Mouse (Mus musculus): ENCODE measurements around the gene Mical3. TPM values are rescaled to one million over a fixed set of nuclear protein-coding genes. Genes with fewer than 3 reads are reported as not detected.

Mical3 gene
- polyA plus RNA-seq, 1 experiment from 2014 or later, result 13.1 TPM

- H3K9me3 ChIP-seq (replicated peaks), result no peaks in the 10 kb centered on the region
- H3K27ac ChIP-seq, result 0 out of 2 replicates have a peak overlapping the region, but pooled peaks have one; percentile 62
- H3K4me3 ChIP-seq (replicated peaks), result no peak overlapping the region
- peaks cover 42% of the 10 kb centered on the region for H3K4me1 ChIP-seq
- no peak overlapping the region for H3K9ac ChIP-seq
- no peaks in the 10 kb centered on the region for H3K27me3 ChIP-seq
- 43% methylated on average over 4 of the region's 4 CpGs for WGBS
- H3K4me2 ChIP-seq, result no peak overlapping the region
- no peaks in the 10 kb centered on the region for H3K36me3 ChIP-seq
- peak; percentile 77 for ATAC-seq (replicated peaks; ENCODE audit: low FRiP score)
Measured at GRCm38 (mm10) chr6:121144066-121144465, 13.3 kb upstream of the Mical3 start.

GRCm38 (mm10) chr6:121143439-121143838 lies 12.6 kb upstream of the Mical3 start:
- 70% methylated on average over 8 of the region's 8 CpGs for WGBS
- H3K9me3 ChIP-seq (replicated peaks), result no peaks in the 10 kb centered on the region
- no peak overlapping the region for H3K27ac ChIP-seq
- no peaks in the 10 kb centered on the region for H3K36me3 ChIP-seq
- peaks cover 42% of the 10 kb centered on the region for H3K4me1 ChIP-seq
- no peaks in the 10 kb centered on the region for H3K27me3 ChIP-seq
- ATAC-seq (replicated peaks; ENCODE audit: low FRiP score), result no peak
- H3K9ac ChIP-seq, result no peak overlapping the region
- H3K4me2 ChIP-seq, result no peak overlapping the region
- H3K4me3 ChIP-seq (replicated peaks), result no peak overlapping the region

- Histone ChIP-seq H3K27me3 (no peaks in the 10 kb centered on the region), H3K27ac (no peak overlapping the region), H3K9ac (no peak overlapping the region), H3K4me1 (peaks cover 36% of the 10 kb centered on the region), H3K9me3 (replicated peaks) (no peaks in the 10 kb centered on the region), H3K36me3 (no peaks in the 10 kb centered on the region), H3K4me2 (no peak overlapping the region), H3K4me3 (replicated peaks) (no peak overlapping the region)
- WGBS, result 82% methylated on average over 7 of the region's 7 CpGs
- no peak for ATAC-seq (replicated peaks; ENCODE audit: low FRiP score)
Measured at GRCm38 (mm10) chr6:121142298-121142697, 11.5 kb upstream of the Mical3 start.

- H3K36me3 ChIP-seq, result no peaks in the 10 kb centered on the region
- H3K4me3 ChIP-seq (replicated peaks), result no peak overlapping the region
- H3K9ac ChIP-seq, result no peak overlapping the region
- H3K27ac ChIP-seq, result no peak overlapping the region
- ATAC-seq (replicated peaks; ENCODE audit: low FRiP score), result no peak
- H3K4me2 ChIP-seq, result no peak overlapping the region
- H3K9me3 ChIP-seq (replicated peaks), result no peaks in the 10 kb centered on the region
- H3K27me3 ChIP-seq, result no peaks in the 10 kb centered on the region
- WGBS, result 83% methylated on average over 1 of the region's 1 CpGs
- H3K4me1 ChIP-seq, result peaks cover 8% of the 10 kb centered on the region
Measured at GRCm38 (mm10) chr6:121139271-121139670, 8.5 kb upstream of the Mical3 start.

DNA sequence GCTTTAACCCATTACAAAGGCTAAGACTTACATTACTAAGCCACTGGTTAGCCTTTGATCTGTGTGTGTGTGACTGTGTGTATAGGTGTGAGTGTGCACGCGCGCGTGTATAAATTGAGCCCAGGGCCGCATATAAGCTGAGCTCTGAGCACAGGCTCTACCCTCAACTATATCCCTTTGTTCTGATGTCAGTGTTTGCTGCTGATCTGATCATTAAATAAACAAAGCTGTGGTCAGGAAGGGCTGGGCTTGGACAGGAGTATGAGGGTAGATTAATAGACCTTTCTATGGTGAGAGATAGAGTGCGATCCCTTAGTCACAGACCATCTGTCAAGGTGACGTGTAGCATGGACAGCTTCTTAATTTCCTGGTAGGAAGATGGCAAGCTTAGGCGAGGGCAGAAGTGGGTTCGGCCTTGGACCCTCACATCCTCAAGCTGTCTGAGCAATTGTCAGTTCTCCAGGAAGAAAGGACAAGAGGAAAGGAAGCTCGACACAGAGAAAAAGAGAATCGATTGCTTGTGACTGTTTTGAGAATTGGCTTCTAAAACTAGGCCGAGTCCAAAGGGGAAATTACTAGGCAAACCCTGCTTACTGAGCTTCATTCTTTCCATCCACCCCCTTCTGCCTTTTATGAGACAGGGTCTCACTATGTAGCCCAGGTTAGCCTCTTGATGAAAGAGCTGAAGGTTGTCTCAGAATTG lies 7.7 kb upstream of the Mical3 start:
- Histone ChIP-seq H3K4me3 (replicated peaks) (no peak overlapping the region), H3K9ac (no peak overlapping the region), H3K36me3 (no peaks in the 10 kb centered on the region), H3K4me1 (peaks cover under 1% of the 10 kb centered on the region), H3K27ac (no peak overlapping the region), H3K4me2 (no peak overlapping the region), H3K9me3 (replicated peaks) (no peaks in the 10 kb centered on the region), H3K27me3 (no peaks in the 10 kb centered on the region)
- 68% methylated on average over 12 of the region's 12 CpGs for WGBS
- no peak for ATAC-seq (replicated peaks; ENCODE audit: low FRiP score)

DNA sequence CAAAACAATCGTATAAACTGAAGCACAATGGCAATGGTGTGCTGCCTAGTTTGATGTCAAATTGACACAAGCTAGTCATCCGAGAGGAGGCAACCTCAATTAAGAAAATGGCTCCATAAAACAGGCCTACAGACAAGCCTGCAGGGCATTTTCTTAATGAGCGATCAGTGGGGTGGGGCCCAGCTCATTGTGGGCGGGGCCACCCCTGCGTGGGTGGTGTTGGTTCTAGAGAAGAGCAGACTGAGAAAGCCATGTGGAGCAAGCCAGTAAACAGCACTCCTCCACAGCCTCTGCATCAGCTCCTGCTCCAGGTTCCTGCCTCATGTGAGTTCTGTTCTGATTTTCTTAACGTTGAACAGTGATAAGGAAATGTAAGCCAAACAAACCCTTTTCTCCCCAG lies 6.4 kb upstream of the Mical3 start:
- no peak overlapping the region for H3K9ac ChIP-seq

GRCm38 (mm10) chr6:121134884-121135283 lies 4.1 kb upstream of the Mical3 start:
- Histone ChIP-seq H3K4me2 (no peak overlapping the region), H3K9ac (no peak overlapping the region), H3K9me3 (replicated peaks) (no peaks in the 10 kb centered on the region), H3K4me1 (peaks cover 13% of the 10 kb centered on the region), H3K27ac (no peak overlapping the region), H3K4me3 (replicated peaks) (no peak overlapping the region), H3K36me3 (no peaks in the 10 kb centered on the region), H3K27me3 (peaks cover 29% of the 10 kb centered on the region)
- WGBS, result 61% methylated on average over 5 of the region's 5 CpGs
- no peak for ATAC-seq (replicated peaks; ENCODE audit: low FRiP score)

More for the DNA sequence above, 6.4 kb upstream of the Mical3 start:
- Histone ChIP-seq H3K9me3 (replicated peaks) (no peaks in the 10 kb centered on the region), H3K4me2 (no peak overlapping the region), H3K27me3 (peaks cover 10% of the 10 kb centered on the region), H3K27ac (no peak overlapping the region), H3K4me3 (replicated peaks) (no peak overlapping the region), H3K4me1 (no peaks in the 10 kb centered on the region), H3K36me3 (no peaks in the 10 kb centered on the region)
- WGBS, result 56% methylated on average over 6 of the region's 6 CpGs
- no peak for ATAC-seq (replicated peaks; ENCODE audit: low FRiP score)

DNA sequence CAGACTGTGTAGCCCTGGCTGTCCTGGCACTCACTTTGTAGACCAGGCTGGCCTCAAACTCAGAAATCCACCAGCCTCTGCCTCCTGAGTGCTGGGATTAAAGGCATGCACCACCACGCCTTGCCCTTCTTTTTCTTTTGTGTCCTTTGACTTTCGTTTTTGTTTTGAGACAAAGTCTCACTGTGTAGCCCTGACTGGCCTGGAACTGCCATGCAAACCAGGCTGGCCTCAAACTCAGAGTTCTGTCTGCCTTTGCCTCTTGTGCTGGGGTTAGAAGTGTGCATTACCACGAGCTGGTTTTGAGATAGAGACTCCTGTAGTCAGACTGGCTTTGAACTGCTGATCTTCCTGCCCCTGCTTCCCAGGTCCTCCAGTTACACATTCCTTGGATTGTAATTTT lies 3.5 kb upstream of the Mical3 start:
- Histone ChIP-seq H3K4me2 (no peak overlapping the region), H3K36me3 (no peaks in the 10 kb centered on the region), H3K27me3 (peaks cover 33% of the 10 kb centered on the region), H3K9me3 (replicated peaks) (no peaks in the 10 kb centered on the region), H3K27ac (no peak overlapping the region), H3K4me3 (replicated peaks) (no peak overlapping the region), H3K4me1 (peaks cover 20% of the 10 kb centered on the region), H3K9ac (no peak overlapping the region)
- no peak for ATAC-seq (replicated peaks; ENCODE audit: low FRiP score)
- 62% methylated on average over 3 of the region's 3 CpGs for WGBS

GRCm38 (mm10) chr6:121130039-121130705 lies 627 bp downstream of the Mical3 start:
- under 1% methylated on average over 32 of the region's 32 CpGs for WGBS
- peak; percentile 93 for ATAC-seq (replicated peaks; ENCODE audit: low FRiP score)

DNA sequence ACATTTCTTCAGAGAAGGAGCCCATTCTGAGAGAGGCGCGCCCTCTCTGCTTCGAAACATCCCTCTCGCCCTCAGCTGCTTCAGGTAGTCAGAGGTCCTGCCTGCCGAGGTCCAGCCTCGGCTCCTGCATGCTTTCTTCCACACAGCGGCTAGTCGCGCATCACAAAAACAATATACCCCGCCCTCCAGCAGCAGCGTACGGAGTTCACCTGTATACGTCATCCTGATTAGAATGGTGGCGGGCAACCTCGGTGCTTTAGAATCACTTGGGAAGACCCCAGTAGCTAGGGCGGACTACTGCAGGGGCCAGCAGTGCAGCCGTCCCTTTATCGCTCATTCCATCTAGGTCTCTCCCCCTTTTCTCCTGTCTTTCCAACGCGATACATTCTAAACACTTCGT lies 1.3 kb downstream of the Mical3 start:
- no peak overlapping the region for H3K27ac ChIP-seq
- peak overlapping the region; percentile 71 for H3K4me2 ChIP-seq
- 0 out of 2 replicates have a peak overlapping the region, but pooled peaks have one; percentile 31 for H3K9ac ChIP-seq
- 9% methylated on average over 21 of the region's 21 CpGs for WGBS
- H3K4me3 ChIP-seq (replicated peaks), result peak overlapping the region; percentile 40
- ATAC-seq (replicated peaks; ENCODE audit: low FRiP score), result peak; percentile 31; the same call in 1 of the 2 replicates
- peaks cover 36% of the 10 kb centered on the region for H3K27me3 ChIP-seq
- no peaks in the 10 kb centered on the region for H3K36me3 ChIP-seq
- peaks cover 21% of the 10 kb centered on the region for H3K4me1 ChIP-seq
- H3K9me3 ChIP-seq (replicated peaks), result no peaks in the 10 kb centered on the region

More at GRCm38 (mm10) chr6:121130039-121130705, 627 bp downstream of the Mical3 start:
- Histone ChIP-seq H3K4me2 (peak overlapping the region; percentile 71), H3K36me3 (no peaks in the 10 kb centered on the region), H3K4me3 (replicated peaks) (peak overlapping the region; percentile 40), H3K4me1 (peaks cover 21% of the 10 kb centered on the region), H3K27me3 (peaks cover 36% of the 10 kb centered on the region), H3K27ac (no peak overlapping the region), H3K9me3 (replicated peaks) (no peaks in the 10 kb centered on the region), H3K9ac (0 out of 2 replicates have a peak overlapping the region, but pooled peaks have one; percentile 31)

DNA sequence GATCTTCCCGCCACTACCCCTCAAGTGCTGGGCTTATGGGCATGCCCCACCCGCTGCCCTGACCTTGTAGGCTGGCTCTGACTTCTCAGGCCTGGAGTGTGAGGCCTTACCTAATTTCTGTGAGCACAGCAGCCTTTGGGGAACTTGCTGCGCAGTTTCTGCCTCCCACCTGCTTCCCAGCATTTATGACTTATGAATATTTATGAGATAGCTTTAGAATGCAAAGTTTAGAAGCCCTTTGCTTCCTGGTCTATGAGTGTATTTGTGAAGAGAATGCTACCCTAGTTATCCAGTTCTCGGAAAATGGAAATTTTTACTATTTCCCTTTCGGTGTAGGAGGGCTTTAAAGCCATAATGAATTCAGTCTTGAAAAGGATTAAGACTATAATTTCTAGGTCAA lies 2.1 kb downstream of the Mical3 start:
- no peaks in the 10 kb centered on the region for H3K36me3 ChIP-seq
- H3K27ac ChIP-seq, result no peak overlapping the region
- H3K4me2 ChIP-seq, result no peak overlapping the region
- no peaks in the 10 kb centered on the region for H3K9me3 ChIP-seq (replicated peaks)
- peaks cover 21% of the 10 kb centered on the region for H3K4me1 ChIP-seq
- no peak for ATAC-seq (replicated peaks; ENCODE audit: low FRiP score)
- 89% methylated on average over 5 of the region's 5 CpGs for WGBS
- peaks cover 36% of the 10 kb centered on the region for H3K27me3 ChIP-seq
- no peak overlapping the region for H3K4me3 ChIP-seq (replicated peaks)
- no peak overlapping the region for H3K9ac ChIP-seq

DNA sequence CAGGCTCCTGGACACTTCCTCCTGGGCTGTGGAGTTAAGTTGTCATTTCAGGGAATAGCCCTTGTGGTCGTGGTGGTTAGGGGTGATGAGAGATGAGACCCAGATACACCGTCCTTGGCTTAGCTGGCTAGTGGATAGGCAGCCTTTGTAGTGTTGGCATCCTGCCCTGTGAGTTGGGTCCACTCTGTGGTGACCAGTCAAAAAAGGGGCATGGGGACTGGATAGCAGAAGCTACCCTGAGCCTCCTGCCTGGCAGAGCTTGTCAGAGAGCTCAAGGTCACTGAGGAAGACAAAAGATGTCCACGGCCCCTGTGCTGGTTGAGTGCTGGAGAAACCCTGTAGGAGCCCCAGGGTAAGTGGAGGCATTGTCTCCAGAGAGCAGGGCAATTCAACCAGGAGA lies 3.1 kb downstream of the Mical3 start:
- peaks cover 26% of the 10 kb centered on the region for H3K4me1 ChIP-seq
- H3K27ac ChIP-seq, result no peak overlapping the region
- H3K36me3 ChIP-seq, result no peaks in the 10 kb centered on the region
- 82% methylated on average over 3 of the region's 3 CpGs for WGBS
- no peak for ATAC-seq (replicated peaks; ENCODE audit: low FRiP score)
- H3K4me3 ChIP-seq (replicated peaks), result no peak overlapping the region
- H3K27me3 ChIP-seq, result peaks cover 31% of the 10 kb centered on the region
- no peak overlapping the region for H3K9ac ChIP-seq
- no peak overlapping the region for H3K4me2 ChIP-seq
- no peaks in the 10 kb centered on the region for H3K9me3 ChIP-seq (replicated peaks)
